Mouse (Mus musculus): ENCODE results near the gene Btn1a1.

Btn1a1 gene

DNA sequence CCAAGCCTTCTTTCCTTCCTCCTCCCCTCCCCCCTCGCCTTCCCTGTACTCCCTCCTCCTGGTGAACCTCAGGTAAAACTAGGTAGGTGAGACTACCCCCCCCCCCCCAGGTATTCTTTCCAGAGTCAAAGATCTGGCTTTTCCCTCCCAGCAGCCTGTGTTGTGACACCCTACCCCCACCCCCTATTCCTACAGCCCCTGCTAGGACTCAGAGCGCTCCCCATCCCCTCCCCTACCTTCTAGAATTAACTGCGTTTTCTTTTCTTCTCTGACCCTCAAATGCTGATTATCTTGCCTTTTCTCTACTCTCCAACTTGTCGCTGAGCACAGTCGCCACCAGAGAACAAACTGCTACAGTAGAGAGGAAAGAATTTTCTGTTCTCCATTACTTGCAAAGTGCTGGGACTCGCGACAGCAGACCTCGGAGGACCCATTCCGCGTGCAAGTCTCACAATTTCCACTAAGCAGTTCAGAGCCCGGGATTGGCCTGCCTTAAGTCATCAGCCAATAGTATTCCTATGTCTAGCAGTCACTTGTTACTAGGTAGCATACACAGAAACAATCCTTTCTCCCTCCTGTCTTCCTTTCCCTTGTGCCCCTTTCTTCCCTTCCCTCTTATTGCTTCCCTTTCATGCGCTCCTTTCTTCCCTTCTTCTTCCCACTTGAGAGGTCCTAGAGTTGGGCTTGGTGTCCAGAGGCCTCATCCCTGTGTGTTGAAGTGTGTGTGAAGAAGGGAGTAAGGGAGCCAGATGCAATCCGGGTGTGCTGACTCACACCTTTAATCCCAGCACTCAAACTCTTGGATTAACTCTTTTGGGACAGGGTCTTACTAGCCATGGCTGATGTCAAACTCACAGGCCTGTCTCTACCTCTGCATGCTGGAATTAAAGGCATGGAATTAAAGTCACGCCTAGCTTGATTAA, 23.0 kb upstream of the Btn1a1 start, which contains the start of gene Btn2a2:
Btn2a2 (minus strand) TSS at position 458 of the 923 bp plus-strand sequence.
- in situ Hi-C loops (cut with MboI; ENCODE audit: low sequenced_read_pairs): no loop called here

- in situ Hi-C loops (cut with MboI; ENCODE audit: low sequenced_read_pairs): no loop called here
Measured at GRCm38 (mm10) chr13:23485271-23485670, 19.6 kb upstream of the Btn1a1 start.

GRCm38 (mm10) chr13:23483153-23483552, 17.5 kb upstream of the Btn1a1 start:
- in situ Hi-C loops (cut with MboI; ENCODE audit: low sequenced_read_pairs): no loop called here

DNA sequence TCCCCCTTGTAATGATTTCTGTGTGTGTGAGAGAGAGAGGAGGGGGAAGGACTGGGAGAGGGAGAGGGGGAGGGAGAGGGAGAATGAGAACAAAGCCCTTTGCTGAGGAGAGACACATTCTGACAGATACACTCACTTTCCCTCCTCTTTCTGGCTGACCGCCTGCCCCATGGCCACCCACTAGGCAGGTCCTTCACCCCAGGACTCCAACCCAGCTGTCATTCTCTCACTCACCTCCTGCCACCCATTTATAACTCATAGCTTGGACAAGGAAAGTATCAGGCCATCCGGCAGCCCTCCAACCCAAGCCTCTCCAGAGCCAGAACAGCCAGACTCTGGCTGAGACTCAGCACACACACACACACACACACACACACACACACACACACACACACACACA, 10.0 kb upstream of the Btn1a1 start:
- in situ Hi-C loops (cut with MboI; ENCODE audit: low sequenced_read_pairs): no loop called here

DNA sequence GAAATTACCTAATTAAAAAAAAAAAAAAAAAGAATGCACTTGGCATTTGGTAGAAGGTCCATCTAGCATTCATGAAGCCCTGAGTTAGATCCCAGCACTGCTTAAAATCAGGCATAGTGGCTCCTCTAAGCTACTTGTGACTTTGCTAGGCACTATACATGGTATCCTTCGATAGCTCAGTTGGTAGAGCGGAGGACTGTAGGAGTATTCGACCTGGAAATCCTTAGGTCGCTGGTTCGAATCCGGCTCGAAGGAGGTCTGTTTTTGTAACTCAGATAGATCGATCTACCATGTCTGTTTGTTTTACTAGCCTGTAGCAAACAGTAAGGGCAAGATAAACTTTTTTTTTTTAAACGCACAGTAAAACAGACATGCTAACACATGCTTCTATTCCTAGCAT, 1.2 kb upstream of the Btn1a1 start:
- in situ Hi-C loops (cut with MboI; ENCODE audit: low sequenced_read_pairs): no loop called here

- in situ Hi-C loops (cut with MboI; ENCODE audit: low sequenced_read_pairs): no loop called here
Measured at GRCm38 (mm10) chr13:23466306-23466705, 605 bp upstream of the Btn1a1 start.

GRCm38 (mm10) chr13:23464841-23465366, 797 bp downstream of the Btn1a1 start:
- in situ Hi-C loops (cut with MboI; ENCODE audit: low sequenced_read_pairs): no loop called here

DNA sequence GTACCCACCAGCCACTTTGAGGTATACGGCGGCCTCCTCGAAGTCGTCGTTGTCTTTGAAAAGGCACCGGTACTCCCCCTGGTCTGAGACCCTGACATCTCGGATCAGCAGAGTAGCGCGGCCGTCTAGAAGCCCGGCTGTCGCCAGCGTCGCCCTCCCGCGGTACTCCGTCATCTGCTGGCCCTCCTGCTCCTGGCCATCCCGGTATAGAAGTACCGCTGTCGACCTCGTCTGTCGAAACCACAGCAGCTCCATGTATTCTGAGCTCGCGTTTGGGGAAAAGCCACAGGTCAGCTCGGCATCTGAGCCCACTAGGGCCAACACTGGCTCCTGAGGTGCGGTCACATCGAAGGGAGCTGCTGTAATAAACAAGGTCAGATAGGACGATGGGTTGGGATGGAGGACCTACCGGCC, 1.5 kb downstream of the Btn1a1 start:
- in situ Hi-C loops (cut with MboI; ENCODE audit: low sequenced_read_pairs): no loop called here

- in situ Hi-C loops (cut with MboI; ENCODE audit: low sequenced_read_pairs): no loop called here
Measured at GRCm38 (mm10) chr13:23463381-23464223, 2.1 kb downstream of the Btn1a1 start.

DNA sequence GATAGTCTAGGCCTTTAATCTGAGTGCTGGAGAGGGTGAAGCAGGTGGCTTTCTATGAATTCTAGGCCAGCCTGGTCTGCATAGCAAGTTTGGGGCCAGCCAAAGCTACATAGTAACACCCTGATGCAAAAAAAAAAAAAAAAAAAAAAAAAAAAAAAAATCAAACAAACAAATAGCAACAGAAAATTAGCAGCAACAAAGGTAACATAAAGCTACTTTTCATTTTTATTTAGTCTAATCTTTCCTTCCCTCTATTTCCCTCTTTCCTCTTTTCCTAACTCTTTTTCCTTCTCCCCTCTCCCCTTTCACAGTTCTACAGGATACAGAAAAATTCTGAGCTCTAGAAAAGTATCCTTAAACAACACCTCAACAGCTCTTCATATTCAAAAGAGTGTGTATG, 3.0 kb downstream of the Btn1a1 start:
- in situ Hi-C loops (cut with MboI; ENCODE audit: low sequenced_read_pairs): no loop called here

GRCm38 (mm10) chr13:23462063-23462462, 3.6 kb downstream of the Btn1a1 start:
- in situ Hi-C loops (cut with MboI; ENCODE audit: low sequenced_read_pairs): no loop called here

GRCm38 (mm10) chr13:23459264-23459846, 6.3 kb downstream of the Btn1a1 start:
- in situ Hi-C loops (cut with MboI; ENCODE audit: low sequenced_read_pairs): no loop called here

- in situ Hi-C loops (cut with MboI; ENCODE audit: low sequenced_read_pairs): no loop called here
Measured at GRCm38 (mm10) chr13:23453926-23454325, 11.8 kb downstream of the Btn1a1 start.

DNA sequence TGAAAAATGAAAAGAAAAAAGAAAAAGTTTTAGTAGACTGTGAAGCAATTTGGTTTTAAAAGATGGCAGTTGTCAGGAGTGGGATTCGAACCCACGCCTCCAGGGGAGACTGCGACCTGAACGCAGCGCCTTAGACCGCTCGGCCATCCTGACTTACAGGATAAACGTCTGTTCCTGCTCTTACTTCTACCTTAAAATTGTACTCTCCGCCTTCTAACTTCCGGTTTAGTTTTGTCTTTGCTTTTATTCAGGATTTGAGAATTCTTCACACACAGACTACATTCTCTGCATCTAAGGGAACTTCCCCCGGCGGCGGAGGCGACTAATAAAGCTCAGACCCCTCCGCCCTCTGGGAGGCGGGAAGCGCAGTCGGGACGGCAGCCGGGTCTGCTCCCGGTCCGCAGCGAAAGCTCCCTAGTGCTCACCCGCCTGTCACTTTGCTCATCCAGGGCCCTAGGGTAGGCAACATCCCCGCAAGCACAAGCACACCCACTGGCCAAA, 12.3 kb downstream of the Btn1a1 start:
- in situ Hi-C loops (cut with MboI; ENCODE audit: low sequenced_read_pairs): no loop called here

DNA sequence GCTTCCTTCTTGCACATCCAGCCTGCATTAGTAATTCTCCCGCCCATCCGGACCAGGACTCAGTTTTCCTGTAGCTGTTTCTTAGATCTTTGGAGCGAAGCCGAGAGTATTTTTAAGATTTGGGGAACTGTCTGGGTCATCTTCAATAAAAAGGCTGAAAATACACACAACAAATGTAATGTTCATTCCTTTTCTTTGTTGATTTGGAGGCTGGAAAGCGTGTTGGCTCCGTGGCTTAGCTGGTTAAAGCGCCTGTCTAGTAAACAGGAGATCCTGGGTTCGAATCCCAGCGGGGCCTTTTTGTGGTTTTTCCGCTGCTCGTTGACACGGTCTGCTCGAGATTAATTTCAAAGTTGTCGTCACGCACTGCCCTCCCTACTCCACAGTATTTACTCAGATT, 15.3 kb downstream of the Btn1a1 start:
- in situ Hi-C loops (cut with MboI; ENCODE audit: low sequenced_read_pairs): no loop called here

DNA sequence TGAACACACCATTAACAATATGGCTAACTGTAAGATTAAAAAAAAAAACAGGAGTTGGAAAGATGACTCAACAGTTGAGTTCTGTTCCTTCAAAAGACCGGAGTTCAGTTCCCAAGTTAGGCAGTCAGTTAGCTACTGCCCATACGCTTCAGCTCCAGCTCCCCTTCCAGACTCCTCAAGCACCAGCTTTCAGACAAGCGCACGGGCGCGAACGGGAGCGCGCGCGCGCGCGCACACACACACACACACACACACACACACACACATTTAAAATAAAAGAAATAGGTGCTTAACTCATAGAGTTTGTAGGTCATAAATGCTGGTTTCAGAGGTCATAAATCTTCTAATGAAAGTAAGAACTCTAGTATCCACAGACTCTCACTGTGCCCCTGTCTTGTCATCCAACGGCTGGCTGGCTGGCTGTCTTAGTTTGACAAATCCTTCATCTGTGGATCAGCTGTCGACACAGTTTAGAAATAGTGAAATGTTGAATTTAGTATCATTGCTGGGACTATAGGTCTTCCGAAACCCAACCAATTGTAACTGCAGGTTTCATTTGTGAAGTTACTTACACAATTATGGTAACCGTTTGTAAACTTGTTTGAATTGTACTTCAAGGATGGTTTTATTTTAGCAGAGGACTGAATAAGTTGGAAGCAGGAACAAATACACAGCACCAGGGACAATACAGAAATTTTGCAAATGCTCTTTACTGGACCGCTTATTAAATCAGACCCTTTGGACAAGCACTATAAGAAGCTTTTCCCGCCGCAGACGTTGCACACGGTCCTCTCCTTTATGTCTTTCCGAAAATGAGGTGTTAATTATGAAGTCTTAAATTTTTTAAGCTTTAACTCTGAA, 16.2 kb downstream of the Btn1a1 start:
- in situ Hi-C loops (cut with MboI; ENCODE audit: low sequenced_read_pairs): loop anchor here (25.0 kb wide), 1 partner anchor 1437 kb away; the partner anchor contains the start of gene Prss16

GRCm38 (mm10) chr13:23448758-23449157, 16.9 kb downstream of the Btn1a1 start:
- in situ Hi-C loops (cut with MboI; ENCODE audit: low sequenced_read_pairs): loop anchor here (25.0 kb wide), 1 partner anchor 1436 kb away; the partner anchor contains the start of gene Prss16

DNA sequence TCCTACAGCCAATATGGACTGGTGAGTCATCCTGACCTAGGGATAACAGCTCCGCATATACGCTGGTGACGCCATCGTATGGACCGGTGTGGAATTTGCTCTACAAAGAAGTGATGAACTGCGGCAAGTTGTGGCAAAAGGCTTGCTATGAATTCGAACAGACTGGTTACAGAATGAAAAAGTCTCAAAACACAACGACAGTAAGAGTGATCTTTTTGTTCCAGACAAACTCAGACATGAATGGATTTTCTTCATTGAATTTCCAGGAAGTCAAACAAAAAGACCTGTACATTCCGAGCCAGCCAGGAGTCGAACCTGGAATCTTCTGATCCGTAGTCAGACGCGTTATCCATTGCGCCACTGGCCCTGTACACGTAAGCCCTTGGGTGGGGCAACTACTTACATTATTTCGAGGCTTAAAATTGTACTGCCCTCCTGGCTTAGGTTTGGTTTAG, 19.2 kb downstream of the Btn1a1 start:
- in situ Hi-C loops (cut with MboI; ENCODE audit: low sequenced_read_pairs): loop anchor here (25.0 kb wide), 1 partner anchor 1434 kb away; the partner anchor contains the start of gene Prss16

GRCm38 (mm10) chr13:23445561-23446320, 20.0 kb downstream of the Btn1a1 start:
- in situ Hi-C loops (cut with MboI; ENCODE audit: low sequenced_read_pairs): loop anchor here (25.0 kb wide), 1 partner anchor 1433 kb away; the partner anchor contains the start of gene Prss16
